Mouse (Mus musculus) stomach, embryonic 15.5 days (tissue): ENCODE data around the gene Tor4a. TPM values are rescaled to one million over a fixed set of nuclear protein-coding genes. Genes with fewer than 3 reads are reported as not detected.

Experiments
- ATAC-seq: fragments of 200-750 bp; cut with Nextera tagmentation; 2 replicates; pipeline ENCODE4 v1.8.0; 2017; ENCODE audit warnings: low read depth, moderate number of reproducible peaks, moderate TSS enrichment; ENCODE audit not compliant: insufficient read depth, low FRiP score
- H3K27ac ChIP-seq: fragments of 300-500 bp; sonication (generic); 2 replicates; pipeline ENCODE4 v1.5.1; 2015; ENCODE audit warnings: mild to moderate bottlenecking, inconsistent platforms
- H3K27me3 ChIP-seq: fragments of 300-500 bp; sonication (generic); replicated peaks from 2 replicates; pipeline ENCODE4 v1.6.1; 2015; ENCODE audit warnings: inconsistent platforms
- H3K36me3 ChIP-seq: fragments of 300-500 bp; sonication (generic); 2 replicates; pipeline ENCODE4 v1.6.1; 2015; ENCODE audit warnings: inconsistent platforms
- H3K4me1 ChIP-seq: fragments of 300-500 bp; sonication (generic); 2 replicates; pipeline ENCODE4 v1.6.1; 2015; ENCODE audit warnings: inconsistent platforms
- H3K4me2 ChIP-seq: fragments of 300-500 bp; sonication (generic); 2 replicates; pipeline ENCODE4 v1.6.1; 2015; ENCODE audit warnings: mild to moderate bottlenecking, inconsistent platforms
- H3K4me3 ChIP-seq: fragments of 300-500 bp; sonication (generic); replicated peaks from 2 replicates; pipeline ENCODE4 v1.5.1; 2015; ENCODE audit warnings: inconsistent platforms
- H3K9ac ChIP-seq: fragments of 300-500 bp; sonication (generic); 2 replicates; pipeline ENCODE4 v1.6.1; 2015; ENCODE audit warnings: inconsistent platforms
- H3K9me3 ChIP-seq: fragments of 300-500 bp; sonication (generic); 2 replicates; pipeline ENCODE4 v1.6.1; 2016; ENCODE audit warnings: inconsistent platforms
- whole genome bisulfite sequencing: fragments of 180-500 bp; shearing (Covaris S2); methylation state at CpG from one replicate; pipeline ENCODE4 v1.1.7; 2015; 5-methylcytosine and 5-hydroxymethylcytosine counted together
- polyA plus RNA-seq: library from polyadenylated mRNA; unstranded; fragments of >200 nt; fragmentation: Nextera tagmentation; extraction: Ambion mirVana; gene quantifications from 2 replicates; pipeline ENCODE4 v1.2.1, GENCODE M21; 2015

The Tor4a gene
- polyA plus RNA-seq, 1 experiment from 2014 or later, result 15.5 TPM

- WGBS, result 48% methylated on average over 5 of the region's 5 CpGs
- ATAC-seq, result no peak
- H3K9me3 ChIP-seq, result no peaks in the 10 kb centered on the region
- no peak overlapping the region for H3K4me2 ChIP-seq
- no peaks in the 10 kb centered on the region for H3K36me3 ChIP-seq
- no peaks in the 10 kb centered on the region for H3K27me3 ChIP-seq
- no peak overlapping the region for H3K4me3 ChIP-seq
- no peaks in the 10 kb centered on the region for H3K4me1 ChIP-seq
- H3K27ac ChIP-seq, result no peak overlapping the region
- no peak overlapping the region for H3K9ac ChIP-seq
Measured at GRCm38 (mm10) chr2:25234551-25235220, 38.0 kb upstream of the Tor4a start.

- ATAC-seq, result no peak
- Histone ChIP-seq H3K9ac (no peak within 1 kb of the TSS), H3K4me3 (no peak within 1 kb of the TSS), H3K27ac (no peak within 1 kb of the TSS), H3K4me1 (no peaks in the 10 kb centered on the region), H3K4me2 (no peak within 1 kb of the TSS), H3K27me3 (no peaks in the 10 kb centered on the region), H3K36me3 (no peaks in the 10 kb centered on the region), H3K9me3 (no peaks in the 10 kb centered on the region)
- WGBS, result 64% methylated on average over 3 of the region's 3 CpGs
Measured at GRCm38 (mm10) chr2:25234050-25234449, 37.4 kb upstream of the Tor4a start, which contains the start of gene Slc34a3. Gene Slc34a3, minus strand, starts transcription at chr2:25234364.

GRCm38 (mm10) chr2:25233421-25233820 lies 36.7 kb upstream of the Tor4a start:
- 75% methylated on average over 4 of the region's 4 CpGs for WGBS
- Histone ChIP-seq H3K36me3 (no peaks in the 10 kb centered on the region), H3K9me3 (no peaks in the 10 kb centered on the region), H3K4me2 (no peak overlapping the region), H3K4me3 (no peak overlapping the region), H3K9ac (no peak overlapping the region), H3K4me1 (no peaks in the 10 kb centered on the region), H3K27me3 (no peaks in the 10 kb centered on the region), H3K27ac (no peak overlapping the region)
- ATAC-seq, result no peak

GRCm38 (mm10) chr2:25231038-25231437 lies 34.4 kb upstream of the Tor4a start:
- H3K9ac ChIP-seq, result no peak overlapping the region
- no peak for ATAC-seq

GRCm38 (mm10) chr2:25230581-25230980 lies 33.9 kb upstream of the Tor4a start:
- 89% methylated on average over 7 of the region's 7 CpGs for WGBS
- H3K27ac ChIP-seq, result no peak overlapping the region
- no peak for ATAC-seq

More at GRCm38 (mm10) chr2:25231038-25231437, 34.4 kb upstream of the Tor4a start:
- Histone ChIP-seq H3K4me1 (peaks cover 4% of the 10 kb centered on the region; the same call in 1 of the 2 replicates), H3K4me2 (no peak overlapping the region), H3K9me3 (no peaks in the 10 kb centered on the region), H3K36me3 (no peaks in the 10 kb centered on the region), H3K4me3 (no peak overlapping the region), H3K27me3 (no peaks in the 10 kb centered on the region), H3K27ac (no peak overlapping the region)
- WGBS, result 55% methylated on average over 12 of the region's 12 CpGs

GRCm38 (mm10) chr2:25229582-25229981 lies 32.9 kb upstream of the Tor4a start:
- Histone ChIP-seq H3K4me1 (peaks cover 8% of the 10 kb centered on the region), H3K4me3 (no peak overlapping the region), H3K9me3 (no peaks in the 10 kb centered on the region), H3K4me2 (no peak overlapping the region), H3K27ac (no peak overlapping the region), H3K9ac (no peak overlapping the region), H3K36me3 (no peaks in the 10 kb centered on the region), H3K27me3 (no peaks in the 10 kb centered on the region)
- 79% methylated on average over 5 of the region's 5 CpGs for WGBS
- no peak for ATAC-seq

More at GRCm38 (mm10) chr2:25230581-25230980, 33.9 kb upstream of the Tor4a start:
- Histone ChIP-seq H3K27me3 (no peaks in the 10 kb centered on the region), H3K4me3 (no peak overlapping the region), H3K9ac (no peak overlapping the region), H3K36me3 (no peaks in the 10 kb centered on the region), H3K4me1 (peaks cover 7% of the 10 kb centered on the region), H3K4me2 (no peak overlapping the region), H3K9me3 (no peaks in the 10 kb centered on the region)

- Histone ChIP-seq H3K4me3 (no peak overlapping the region), H3K4me1 (peaks cover 8% of the 10 kb centered on the region), H3K9me3 (no peaks in the 10 kb centered on the region), H3K27ac (peak overlapping the region; percentile 75; the same call in 1 of the 2 replicates), H3K4me2 (peak overlapping the region; percentile 48), H3K27me3 (no peaks in the 10 kb centered on the region), H3K9ac (no peak overlapping the region; the same call in 1 of the 2 replicates), H3K36me3 (no peaks in the 10 kb centered on the region)
- 70% methylated on average over 6 of the region's 6 CpGs for WGBS
- ATAC-seq, result no peak
Measured at GRCm38 (mm10) chr2:25228995-25229530, 32.4 kb upstream of the Tor4a start.

GRCm38 (mm10) chr2:25228431-25228889 lies 31.8 kb upstream of the Tor4a start:
- Histone ChIP-seq H3K9ac (no peak overlapping the region; the same call in 1 of the 2 replicates), H3K4me2 (peak overlapping the region; percentile 48), H3K36me3 (no peaks in the 10 kb centered on the region), H3K27ac (peak overlapping the region; percentile 75; the same call in 1 of the 2 replicates), H3K4me1 (peaks cover 12% of the 10 kb centered on the region), H3K9me3 (no peaks in the 10 kb centered on the region), H3K4me3 (peak overlapping the region; percentile 26; the same call in 1 of the 2 replicates), H3K27me3 (no peaks in the 10 kb centered on the region)
- ATAC-seq, result 0 out of 2 replicates have a peak, but pooled peaks have one; percentile 2
- under 1% methylated on average over 7 of the region's 7 CpGs for WGBS

- ATAC-seq, result no peak
- no peak overlapping the region for H3K9ac ChIP-seq
- no peaks in the 10 kb centered on the region for H3K36me3 ChIP-seq
- no peaks in the 10 kb centered on the region for H3K27me3 ChIP-seq
- WGBS, result 91% methylated on average over 4 of the region's 4 CpGs
- H3K4me1 ChIP-seq, result peaks cover 16% of the 10 kb centered on the region
- H3K4me3 ChIP-seq, result no peak overlapping the region
- no peaks in the 10 kb centered on the region for H3K9me3 ChIP-seq
- H3K4me2 ChIP-seq, result no peak overlapping the region
- no peak overlapping the region for H3K27ac ChIP-seq
Measured at GRCm38 (mm10) chr2:25227406-25227805, 30.7 kb upstream of the Tor4a start.

GRCm38 (mm10) chr2:25226864-25227263 lies 30.2 kb upstream of the Tor4a start:
- ATAC-seq, result no peak
- WGBS, result 81% methylated on average over 5 of the region's 5 CpGs
- no peaks in the 10 kb centered on the region for H3K27me3 ChIP-seq
- H3K4me1 ChIP-seq, result peaks cover 16% of the 10 kb centered on the region
- H3K9ac ChIP-seq, result no peak overlapping the region
- no peaks in the 10 kb centered on the region for H3K9me3 ChIP-seq
- H3K4me3 ChIP-seq, result no peak overlapping the region
- no peak overlapping the region for H3K4me2 ChIP-seq
- H3K36me3 ChIP-seq, result no peaks in the 10 kb centered on the region
- no peak overlapping the region for H3K27ac ChIP-seq

GRCm38 (mm10) chr2:25225811-25226379 lies 29.2 kb upstream of the Tor4a start:
- Histone ChIP-seq H3K27ac (peak overlapping the region; percentile 99), H3K27me3 (no peaks in the 10 kb centered on the region), H3K4me3 (peak overlapping the region; percentile 54), H3K9ac (no peak overlapping the region), H3K9me3 (no peaks in the 10 kb centered on the region), H3K36me3 (no peaks in the 10 kb centered on the region), H3K4me2 (peak overlapping the region; percentile 51), H3K4me1 (peaks cover 16% of the 10 kb centered on the region)
- ATAC-seq, result no peak
- WGBS, result 74% methylated on average over 8 of the region's 8 CpGs
